Mouse (Mus musculus) stomach, embryonic 16.5 days (tissue): ENCODE results near the gene Slc3a2. TPM values are rescaled to one million over a fixed set of nuclear protein-coding genes. Genes with fewer than 3 reads are reported as not detected.

Experiments used
- ATAC-seq: fragments of 200-750 bp; cut with Nextera tagmentation; 2 replicates; pipeline ENCODE4 v1.8.0; 2017; ENCODE audit warnings: moderate number of reproducible peaks, moderate TSS enrichment; ENCODE audit not compliant: insufficient read depth, low FRiP score
- H3K27ac ChIP-seq: fragments of 300-500 bp; sonication (generic); 2 replicates; pipeline ENCODE4 v1.5.1; 2014; ENCODE audit warnings: low read length
- H3K27me3 ChIP-seq: fragments of 300-500 bp; sonication (generic); 2 replicates; pipeline ENCODE4 v1.6.1; 2014; ENCODE audit warnings: low read length, control low read depth, mixed read lengths; ENCODE audit not compliant: control insufficient read depth, insufficient read depth
- H3K36me3 ChIP-seq: fragments of 300-500 bp; sonication (generic); 2 replicates; pipeline ENCODE4 v1.6.1; 2014; ENCODE audit warnings: low read length; ENCODE audit not compliant: control insufficient read depth, insufficient read depth
- H3K4me1 ChIP-seq: fragments of 300-500 bp; sonication (generic); 2 replicates; pipeline ENCODE4 v1.6.1; 2014; ENCODE audit warnings: low read length, control low read depth, mixed read lengths; ENCODE audit not compliant: control insufficient read depth, insufficient read depth
- H3K4me2 ChIP-seq: fragments of 300-500 bp; sonication (generic); 2 replicates; pipeline ENCODE4 v1.6.1; 2014; ENCODE audit warnings: low read depth, low read length, mixed read lengths
- H3K4me3 ChIP-seq: fragments of 300-500 bp; sonication (generic); replicated peaks from 2 replicates; pipeline ENCODE4 v1.5.1; 2014; ENCODE audit warnings: mild to moderate bottlenecking, low read length
- H3K9ac ChIP-seq: fragments of 300-500 bp; sonication (generic); 2 replicates; pipeline ENCODE4 v1.6.1; 2014; ENCODE audit warnings: low read length
- H3K9me3 ChIP-seq: fragments of 300-500 bp; sonication (generic); replicated peaks from 2 replicates; pipeline ENCODE4 v1.6.1; 2016; ENCODE audit warnings: low read length, control low read depth; ENCODE audit not compliant: control insufficient read depth
- WGBS: fragments of 180-500 bp; shearing (Covaris S2); extraction: QIAGEN DNeasy Blood & Tissue Kit; methylation state at CpG from one replicate; pipeline ENCODE4 v1.1.7; 2014; 5-methylcytosine and 5-hydroxymethylcytosine counted together
- polyA plus RNA-seq: library from polyadenylated mRNA; unstranded; fragments of >200 nt; fragmentation: Nextera tagmentation; extraction: Ambion mirVana; gene quantifications from 2 replicates; pipeline ENCODE4 v1.2.1, GENCODE M21; 2015

The Slc3a2 gene
- polyA plus RNA-seq, 1 experiment from 2014 or later = 116 TPM

- peak; percentile 19; the same call in 1 of the 2 replicates for ATAC-seq
- no peak overlapping the region for H3K9ac ChIP-seq
- 1% methylated on average over 3 of the region's 3 CpGs for WGBS
- H3K27ac ChIP-seq = no peak overlapping the region
- H3K9me3 ChIP-seq = no peaks in the 10 kb centered on the region
- H3K4me1 ChIP-seq = peaks cover 18% of the 10 kb centered on the region
- H3K27me3 ChIP-seq = no peaks in the 10 kb centered on the region
- H3K4me3 ChIP-seq = no peak overlapping the region
- H3K4me2 ChIP-seq = no peak overlapping the region
- H3K36me3 ChIP-seq = no peaks in the 10 kb centered on the region
Measured at GRCm38 (mm10) chr19:8682996-8683395, 40.2 kb downstream of the Slc3a2 start.

- no peaks in the 10 kb centered on the region for H3K9me3 ChIP-seq
- ATAC-seq = no peak
- H3K4me3 ChIP-seq = no peak overlapping the region
- WGBS = 91% methylated on average over 4 of the region's 4 CpGs
- H3K36me3 ChIP-seq = no peaks in the 10 kb centered on the region
- no peaks in the 10 kb centered on the region for H3K27me3 ChIP-seq
- H3K27ac ChIP-seq = no peak overlapping the region
- H3K9ac ChIP-seq = no peak overlapping the region
- H3K4me2 ChIP-seq = no peak overlapping the region
- peaks cover 18% of the 10 kb centered on the region for H3K4me1 ChIP-seq
Measured at GRCm38 (mm10) chr19:8681633-8682362, 41.4 kb downstream of the Slc3a2 start.

DNA sequence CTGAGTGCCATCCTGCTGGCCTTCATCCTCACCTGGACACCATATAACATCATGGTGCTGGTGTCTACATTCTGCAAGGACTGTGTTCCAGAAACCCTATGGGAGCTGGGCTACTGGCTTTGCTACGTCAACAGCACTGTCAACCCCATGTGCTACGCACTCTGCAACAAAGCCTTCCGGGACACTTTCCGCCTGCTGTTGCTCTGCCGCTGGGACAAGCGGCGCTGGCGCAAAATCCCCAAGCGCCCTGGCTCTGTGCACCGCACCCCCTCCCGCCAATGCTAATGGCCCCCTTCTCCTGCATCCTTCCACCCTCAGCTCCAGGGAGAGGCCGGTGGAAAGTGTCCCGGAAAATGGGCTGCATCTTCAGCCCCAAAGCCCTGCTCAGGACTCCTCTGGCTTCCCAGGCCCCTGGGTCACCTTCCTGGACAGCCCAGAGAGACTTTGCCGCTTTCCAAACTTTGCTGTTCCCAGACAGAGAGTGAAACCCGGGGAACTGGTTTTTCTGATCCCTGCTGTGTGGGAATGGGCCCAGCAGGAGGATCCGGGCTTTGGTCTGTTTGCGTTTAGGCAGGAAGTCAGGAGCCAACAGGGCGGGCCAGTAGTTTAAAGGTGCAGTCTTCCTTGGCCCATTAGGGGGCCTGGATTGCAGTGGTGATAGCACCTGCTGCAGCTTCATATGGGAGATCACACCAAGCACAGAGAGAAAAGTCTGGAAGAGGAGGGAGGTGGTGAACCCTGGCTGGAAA is 44.0 kb downstream of the Slc3a2 start:
- no peaks in the 10 kb centered on the region for H3K27me3 ChIP-seq

DNA sequence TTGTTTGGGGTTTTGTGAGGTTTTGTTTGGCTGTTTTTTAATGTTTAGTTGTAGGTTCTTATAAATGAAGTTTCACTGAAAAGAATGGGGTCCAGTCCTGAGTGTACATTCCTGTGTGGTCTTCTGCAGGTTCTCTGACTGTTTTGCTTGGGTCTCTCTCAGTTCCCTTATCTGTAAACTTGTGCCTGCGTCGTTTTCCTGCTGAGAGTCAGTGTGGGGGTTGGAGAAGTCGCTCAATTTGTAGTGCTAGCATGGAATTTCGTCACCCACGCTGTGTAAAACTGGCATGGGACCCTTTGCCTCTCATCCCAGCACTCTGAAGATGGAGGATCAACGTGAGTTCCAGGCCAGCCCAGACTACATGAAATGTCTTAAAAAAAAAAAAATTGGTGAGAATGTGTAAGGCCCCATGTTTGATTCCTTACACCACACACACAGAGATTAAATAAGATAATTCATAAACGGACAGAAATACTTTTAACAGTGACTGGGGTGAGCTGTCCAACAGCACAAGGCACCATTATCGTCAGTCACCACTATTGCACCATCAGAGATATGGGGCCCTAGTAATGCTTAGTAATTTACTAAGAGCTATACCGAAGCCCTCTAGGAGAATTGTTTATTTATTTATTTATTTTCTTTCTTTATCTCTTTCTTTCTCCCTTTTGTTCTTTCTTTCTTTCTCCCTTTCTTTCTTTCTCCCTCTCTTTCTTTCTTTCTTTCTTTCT is 49.7 kb downstream of the Slc3a2 start:
- no peak overlapping the region for H3K4me3 ChIP-seq
- H3K27me3 ChIP-seq = no peaks in the 10 kb centered on the region
- no peak for ATAC-seq
- H3K4me2 ChIP-seq = no peak overlapping the region
- no peak overlapping the region for H3K27ac ChIP-seq
- no peaks in the 10 kb centered on the region for H3K4me1 ChIP-seq
- no peaks in the 10 kb centered on the region for H3K9me3 ChIP-seq
- H3K9ac ChIP-seq = no peak overlapping the region
- 54% methylated on average over 9 of the region's 9 CpGs for WGBS
- no peaks in the 10 kb centered on the region for H3K36me3 ChIP-seq

More for the DNA sequence above, 44.0 kb downstream of the Slc3a2 start:
- Histone ChIP-seq H3K36me3 (no peaks in the 10 kb centered on the region), H3K4me1 (peaks cover 18% of the 10 kb centered on the region), H3K9ac (peak overlapping the region; percentile 66), H3K9me3 (no peaks in the 10 kb centered on the region), H3K4me2 (peak overlapping the region; percentile 42), H3K4me3 (peak overlapping the region; percentile 19), H3K27ac (peak overlapping the region; percentile 93)
- 19% methylated on average over 18 of the region's 18 CpGs for WGBS
- peak; percentile 83 for ATAC-seq

DNA sequence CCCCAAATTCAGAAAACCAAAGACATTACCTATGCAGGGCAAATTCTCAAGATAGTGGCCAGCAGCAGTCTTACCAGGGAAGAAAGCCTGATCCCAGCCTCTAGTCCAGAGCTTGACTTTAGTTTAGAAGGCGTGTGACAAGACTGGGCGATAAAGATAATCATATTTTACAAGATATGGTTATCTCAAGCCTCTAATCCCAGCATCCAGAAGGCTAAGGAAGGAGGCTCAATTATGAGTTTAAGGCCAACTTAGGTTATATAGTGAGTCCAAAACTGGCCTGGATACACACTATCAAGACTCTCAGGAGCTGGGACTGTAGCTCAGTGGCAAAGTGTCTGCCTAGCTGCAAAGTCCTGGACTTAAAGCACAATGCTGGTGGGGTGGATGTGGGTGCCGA is 50.3 kb downstream of the Slc3a2 start:
- Histone ChIP-seq H3K9ac (no peak overlapping the region), H3K9me3 (no peaks in the 10 kb centered on the region), H3K4me1 (no peaks in the 10 kb centered on the region), H3K36me3 (no peaks in the 10 kb centered on the region), H3K4me3 (no peak overlapping the region), H3K27me3 (no peaks in the 10 kb centered on the region), H3K27ac (no peak overlapping the region), H3K4me2 (no peak overlapping the region)
- no peak for ATAC-seq
- WGBS = 87% methylated on average over 3 of the region's 3 CpGs

DNA sequence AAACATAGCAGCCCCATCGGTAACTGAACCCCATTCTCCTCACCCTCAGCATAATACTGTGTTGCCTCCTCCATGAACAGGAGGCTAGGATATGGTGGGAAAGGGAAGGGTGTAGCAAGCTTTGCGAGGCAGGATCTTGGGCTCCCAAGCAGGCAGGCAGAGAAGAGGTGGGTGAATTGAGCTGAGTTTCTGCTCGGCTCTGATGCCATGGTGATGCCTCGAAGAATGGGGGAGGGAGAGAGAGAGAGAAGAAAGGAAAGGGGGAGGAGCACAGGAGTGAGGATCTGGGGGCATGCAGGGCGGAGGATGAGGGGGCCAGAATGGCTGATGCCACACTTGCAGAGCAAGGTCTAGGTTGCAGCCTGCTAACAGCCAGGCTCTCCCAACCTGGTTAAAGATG is 57.4 kb downstream of the Slc3a2 start:
- Histone ChIP-seq H3K4me2 (no peak overlapping the region), H3K9me3 (no peaks in the 10 kb centered on the region), H3K36me3 (no peaks in the 10 kb centered on the region), H3K4me3 (no peak overlapping the region), H3K4me1 (peaks cover 18% of the 10 kb centered on the region; the same call in 1 of the 2 replicates), H3K27ac (no peak overlapping the region), H3K9ac (no peak overlapping the region), H3K27me3 (no peaks in the 10 kb centered on the region)
- no peak for ATAC-seq
- WGBS = 59% methylated on average over 5 of the region's 5 CpGs

GRCm38 (mm10) chr19:8664859-8665258 is 58.3 kb downstream of the Slc3a2 start:
- Histone ChIP-seq H3K27me3 (no peaks in the 10 kb centered on the region), H3K36me3 (no peaks in the 10 kb centered on the region), H3K27ac (no peak overlapping the region), H3K9ac (0 out of 2 replicates have a peak overlapping the region, but pooled peaks have one; percentile 49), H3K4me2 (0 out of 2 replicates have a peak overlapping the region, but pooled peaks have one; percentile 46), H3K4me3 (no peak overlapping the region), H3K9me3 (no peaks in the 10 kb centered on the region), H3K4me1 (peaks cover 18% of the 10 kb centered on the region; the same call in 1 of the 2 replicates)
- no peak for ATAC-seq
- 88% methylated on average over 3 of the region's 3 CpGs for WGBS

GRCm38 (mm10) chr19:8663911-8664421 is 59.2 kb downstream of the Slc3a2 start:
- no peaks in the 10 kb centered on the region for H3K9me3 ChIP-seq
- H3K4me2 ChIP-seq = peak overlapping the region; percentile 46
- H3K4me3 ChIP-seq = peak overlapping the region; percentile 19
- peaks cover 18% of the 10 kb centered on the region; the same call in 1 of the 2 replicates for H3K4me1 ChIP-seq
- H3K9ac ChIP-seq = peak overlapping the region; percentile 49
- H3K27me3 ChIP-seq = no peaks in the 10 kb centered on the region
- ATAC-seq = peak; percentile 49
- no peaks in the 10 kb centered on the region for H3K36me3 ChIP-seq
- WGBS = 37% methylated on average over 10 of the region's 10 CpGs
- no peak overlapping the region for H3K27ac ChIP-seq
